Mouse (Mus musculus) adrenal gland, adult (tissue): ENCODE measurements around the gene Hephl1.

Experiments
- DNase-seq, 2 experiments: peaks; one replicate each; pipeline ENCODE4 v3.0.0; 2022 to 2023; ENCODE audit warnings: low spot score in 1 of 2; ENCODE audit not compliant: inconsistent age in 2 of 2

The Hephl1 gene

DNA sequence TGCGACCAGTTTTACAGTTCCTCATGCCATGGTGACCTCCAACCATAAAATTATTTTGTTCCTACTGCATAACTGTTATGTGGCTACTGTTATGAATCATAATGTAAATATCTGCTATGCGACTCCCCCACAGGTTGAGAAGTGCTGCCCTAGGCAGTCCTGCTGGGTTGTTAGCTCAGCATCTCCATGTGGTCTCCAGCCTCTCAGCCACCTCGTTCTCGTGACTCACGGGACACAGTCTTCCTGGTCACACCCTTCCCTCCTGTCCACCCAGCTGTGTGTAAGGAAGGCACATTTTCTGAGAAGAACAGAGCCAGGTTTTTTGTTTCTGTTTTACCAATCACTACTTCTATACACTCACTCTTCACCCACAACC lies 93.2 kb downstream of the Hephl1 start:
- DNase-seq: no peak

DNA sequence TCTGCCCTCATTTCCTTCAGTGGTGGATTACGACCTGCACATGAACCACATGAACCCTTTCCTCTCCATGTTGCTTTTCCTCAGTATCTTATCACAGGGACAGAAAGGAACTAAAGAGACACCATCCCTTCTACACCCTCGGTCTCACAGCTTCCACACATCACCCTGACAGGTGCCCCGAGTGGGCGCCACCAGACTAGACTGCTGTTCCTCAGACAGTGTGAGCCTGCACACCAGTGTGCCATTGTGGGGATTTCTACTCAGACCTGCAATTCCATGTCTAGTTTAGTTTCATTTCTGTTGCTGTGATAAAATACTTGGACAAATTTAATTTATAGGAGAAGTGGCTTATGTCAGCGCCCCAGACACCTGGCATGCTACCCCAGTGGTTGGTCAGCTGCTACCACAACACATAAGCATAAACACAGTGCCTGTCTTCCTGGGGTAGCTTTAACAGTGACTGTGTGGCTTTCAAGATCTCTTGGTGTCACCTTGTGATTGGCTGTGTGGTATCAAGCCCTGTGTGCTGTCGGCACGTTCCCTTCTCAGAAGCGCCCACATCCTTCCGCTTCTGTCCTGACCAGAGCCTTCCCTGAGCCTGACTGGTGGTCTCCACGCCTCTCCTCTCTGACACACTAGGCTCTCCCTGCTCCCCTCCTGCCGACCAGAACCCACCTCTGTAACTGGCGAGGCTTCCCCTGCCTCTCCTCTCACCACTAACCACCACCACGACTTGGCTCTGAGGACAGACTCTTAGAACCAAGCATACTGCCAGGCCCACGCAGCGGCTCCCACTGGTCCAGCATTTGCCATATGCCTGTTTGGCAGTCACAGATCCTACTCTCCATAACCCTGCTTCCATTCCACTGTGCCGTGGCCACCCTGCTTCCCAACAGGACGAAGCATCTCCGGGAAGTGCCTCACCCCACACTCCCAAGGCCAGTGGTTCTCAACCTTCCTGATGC lies 93.8 kb downstream of the Hephl1 start:
- no peak for DNase-seq

DNA sequence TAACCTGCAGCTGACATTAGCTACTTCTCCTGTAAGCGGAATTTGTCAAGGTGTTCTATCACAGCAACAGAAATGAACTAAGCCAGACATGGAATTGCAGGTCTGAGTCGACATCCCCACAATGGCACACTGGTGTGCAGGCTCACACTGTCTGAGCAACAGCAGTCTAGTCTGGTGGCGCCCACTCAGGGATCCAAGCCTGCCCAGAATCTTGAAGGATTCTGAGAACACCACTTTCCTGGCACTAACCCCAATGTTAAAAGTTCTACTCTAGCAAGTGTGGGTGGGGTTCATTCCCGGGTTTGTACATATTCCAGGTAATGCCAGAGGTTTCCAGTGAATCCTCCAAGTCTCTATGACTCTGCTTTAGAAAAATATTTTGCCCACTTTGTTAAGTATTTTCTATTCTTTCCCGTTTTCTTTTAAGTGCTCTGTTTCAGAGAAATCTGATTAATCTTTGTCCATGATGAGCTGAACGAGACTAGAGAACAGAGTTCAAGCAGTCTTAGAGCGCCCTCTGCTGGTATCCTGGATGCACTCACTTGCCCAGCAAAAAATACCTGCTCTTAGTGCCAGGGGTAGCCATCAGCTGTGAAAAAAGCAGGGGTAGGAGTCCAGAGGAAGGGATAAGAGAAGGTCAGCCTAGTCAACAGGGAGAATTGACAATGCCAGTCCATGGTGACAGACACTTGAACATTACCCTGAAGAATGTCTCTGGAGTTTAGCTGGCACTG lies 96.5 kb downstream of the Hephl1 start:
- peak; percentile 69 to 94 for DNase-seq

DNA sequence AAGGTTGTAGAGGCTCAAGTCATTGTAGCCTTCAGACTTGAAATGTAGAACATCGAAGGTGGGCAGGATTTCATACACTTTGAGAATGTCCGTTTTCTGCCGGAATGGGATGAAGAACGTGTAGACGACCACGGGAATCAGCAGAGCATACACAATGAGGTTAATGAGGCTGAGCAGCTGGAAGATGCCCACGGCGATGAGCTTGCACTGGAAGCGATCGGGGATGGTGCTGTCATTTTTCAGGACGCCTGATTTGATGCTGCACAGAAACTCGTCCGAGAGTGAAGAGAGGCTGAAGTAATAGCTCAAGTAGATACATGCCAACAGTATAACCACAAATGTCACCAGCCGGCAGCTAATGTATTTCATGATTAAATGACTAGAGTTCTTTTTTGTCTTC lies 104.3 kb downstream of the Hephl1 start:
- no peak for DNase-seq

DNA sequence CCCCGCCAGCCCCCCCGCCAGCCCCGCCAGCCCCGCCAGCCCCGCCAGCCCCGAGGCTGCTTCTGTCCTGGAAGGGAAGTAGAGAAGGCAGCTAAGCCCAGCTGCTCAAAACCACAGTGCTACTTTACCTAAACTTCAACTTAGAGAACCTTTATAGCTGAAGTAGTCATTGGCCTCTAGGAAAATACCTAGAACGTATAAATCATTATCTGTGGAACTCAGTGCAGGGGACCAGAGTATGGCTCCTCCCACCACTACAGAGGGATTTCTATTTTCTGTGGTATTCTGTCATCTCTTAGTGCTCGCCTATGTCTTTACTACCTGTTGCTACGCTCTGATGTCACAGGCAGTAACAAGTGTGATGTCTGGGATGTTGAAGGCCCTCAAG lies 107.6 kb downstream of the Hephl1 start:
- DNase-seq: peak in 1 of 2 experiments; percentile 56

DNA sequence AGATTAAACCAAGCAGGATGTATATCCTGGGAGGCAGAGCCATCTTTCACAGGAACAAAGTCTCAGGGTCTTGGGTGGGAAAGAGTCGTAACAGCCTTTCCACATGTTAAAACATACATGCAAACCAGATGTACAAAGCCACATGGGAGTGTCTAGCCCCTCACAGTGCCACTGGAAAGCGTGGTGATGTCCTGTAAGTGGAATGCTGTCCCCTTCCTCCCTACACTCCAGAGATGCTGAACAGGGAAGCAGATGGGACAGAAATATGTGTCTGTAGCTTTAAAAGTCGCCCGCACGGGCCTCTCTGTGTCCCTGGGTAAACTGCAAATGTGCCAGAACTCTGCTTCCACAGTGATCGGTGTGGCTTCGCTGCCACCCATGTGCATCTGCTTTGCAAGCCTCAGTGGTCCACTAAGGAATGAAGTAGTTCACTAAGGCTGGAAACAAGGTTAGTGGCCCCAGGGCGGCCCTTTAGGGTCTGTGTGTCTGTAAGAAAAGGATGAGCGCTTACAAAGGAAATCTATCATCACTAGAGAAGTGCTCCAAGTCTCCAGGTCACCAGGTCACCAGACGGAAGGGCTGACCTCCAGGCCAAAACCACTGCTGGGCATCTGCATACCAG lies 108.1 kb downstream of the Hephl1 start:
- DNase-seq: peak; percentile 51 to 82

DNA sequence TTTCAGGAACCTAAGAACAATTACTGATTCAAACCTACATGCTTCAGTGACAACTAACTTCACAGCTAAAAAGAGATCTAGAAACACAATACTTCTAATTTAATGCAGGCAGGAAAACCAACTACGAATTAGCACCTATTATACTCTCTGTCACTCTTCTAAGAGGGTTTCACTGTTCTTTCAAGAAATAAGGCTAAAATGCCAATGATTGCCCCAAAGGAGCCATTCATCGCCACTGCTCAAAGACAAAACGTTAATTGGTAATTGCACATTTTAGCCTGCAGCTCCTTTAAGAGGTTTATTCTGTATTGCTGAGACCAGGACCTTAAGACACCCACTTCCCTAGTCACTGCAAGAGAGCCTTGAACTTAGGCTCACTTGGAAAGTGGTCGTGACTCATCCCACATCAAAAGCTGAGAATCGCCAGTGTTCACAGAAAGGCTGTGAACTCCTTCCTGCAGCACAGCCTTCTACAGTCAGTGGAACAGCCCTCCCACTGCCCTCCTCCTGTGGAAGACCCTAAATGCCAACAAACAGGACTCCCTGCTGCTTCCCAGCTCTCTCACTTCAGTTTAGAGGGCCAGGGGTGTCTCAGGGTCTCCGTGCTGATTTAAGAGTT lies 108.8 kb downstream of the Hephl1 start:
- peak; percentile 72 to 89 for DNase-seq
